Mouse (Mus musculus) induced T-regulatory cell, adult 2 months (primary cell): ENCODE results near the gene Tmem9b.

Experiments used
- DNase-seq: peaks from one replicate; pipeline ENCODE4 v3.0.0-alpha.2; 2012; ENCODE audit warnings: low read depth

The Tmem9b gene

DNA sequence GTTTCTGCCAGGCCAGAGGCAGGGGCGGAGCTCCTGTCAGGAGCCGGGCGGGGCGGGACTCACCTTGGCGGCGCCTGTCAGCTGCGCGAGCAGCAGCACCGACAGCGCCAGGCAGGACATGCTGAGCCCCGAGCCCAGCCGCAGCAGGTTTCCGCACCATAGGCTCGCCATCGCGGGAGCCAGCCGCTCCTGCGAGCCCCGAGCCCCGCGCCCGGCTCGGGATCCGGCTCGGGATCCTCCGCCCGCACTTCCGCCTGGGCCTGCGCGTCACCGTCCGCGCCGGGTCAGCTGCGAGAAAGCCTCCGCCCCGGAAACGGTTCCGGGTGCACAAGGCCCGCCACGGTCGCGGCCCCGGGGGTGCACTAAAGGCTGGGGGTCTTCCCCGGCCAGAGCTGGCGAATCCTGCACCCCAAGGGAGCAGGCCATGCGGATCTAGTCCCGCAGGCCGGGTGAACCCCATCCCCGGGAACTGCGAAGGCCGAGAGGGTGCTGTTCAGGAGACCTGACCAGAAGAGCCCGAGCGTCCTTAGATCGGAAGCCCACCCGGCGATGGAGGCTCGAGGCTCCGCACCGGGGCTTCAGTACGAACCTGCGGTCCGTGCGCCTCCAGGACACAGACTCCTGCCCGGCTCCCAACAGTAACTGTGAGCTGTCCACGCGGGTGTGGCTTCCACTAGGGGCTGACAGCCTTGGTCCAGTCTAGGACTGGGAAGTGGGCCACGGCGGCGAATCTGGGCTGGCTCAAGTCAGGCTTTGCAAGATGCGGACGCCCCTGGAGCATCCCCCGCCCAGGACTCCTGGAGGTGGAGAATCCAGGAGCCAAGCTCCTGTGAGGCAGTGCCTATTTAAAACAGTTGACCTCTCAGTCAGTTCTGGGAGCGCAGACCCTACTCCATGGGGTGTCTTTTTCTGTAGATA is at the start of gene Tmem9b:
TSS of gene Tmem9b (minus strand) at position 868 of the 918 bp plus-strand sequence.
- peak; percentile 88 for DNase-seq

DNA sequence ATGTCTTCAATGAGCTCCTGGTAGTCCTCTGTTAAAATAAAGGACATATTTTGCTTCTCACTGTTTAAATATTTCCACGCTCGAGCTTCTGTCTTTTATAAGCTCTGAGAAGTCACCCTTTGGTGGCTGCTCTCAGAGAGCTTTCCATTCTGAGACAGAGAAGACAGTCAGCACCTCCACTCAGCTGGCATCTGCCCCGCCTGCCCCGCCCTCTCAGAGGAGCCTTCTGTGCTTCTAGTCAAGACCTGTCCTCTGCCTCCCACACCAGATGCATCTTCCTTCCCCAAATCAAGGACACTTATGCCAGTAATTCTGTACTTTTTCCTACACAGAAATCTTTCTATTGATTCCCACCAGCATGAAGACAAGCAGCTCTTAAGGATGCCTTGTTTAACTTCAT is 48.0 kb upstream of the Tmem9b start:
- no peak for DNase-seq

DNA sequence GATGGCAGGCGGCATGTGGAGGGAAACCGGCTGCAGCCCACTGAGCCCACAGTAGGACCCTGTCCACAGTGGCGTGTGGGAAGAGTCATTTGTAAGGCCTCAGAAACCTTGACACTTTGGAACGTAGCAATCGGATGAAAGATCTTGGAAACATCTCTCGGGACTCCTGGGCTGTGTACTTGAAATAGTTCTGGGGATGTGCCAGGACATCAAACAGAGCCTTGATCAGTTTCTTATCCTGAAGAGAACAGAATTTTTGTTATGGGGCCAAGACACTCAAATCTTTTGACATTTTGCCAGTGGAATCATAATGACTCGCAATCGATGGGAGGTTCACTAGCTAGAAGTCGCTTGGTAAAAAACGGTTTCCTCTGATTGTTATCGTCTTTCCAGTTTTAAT is 46.5 kb upstream of the Tmem9b start:
- no peak for DNase-seq

DNA sequence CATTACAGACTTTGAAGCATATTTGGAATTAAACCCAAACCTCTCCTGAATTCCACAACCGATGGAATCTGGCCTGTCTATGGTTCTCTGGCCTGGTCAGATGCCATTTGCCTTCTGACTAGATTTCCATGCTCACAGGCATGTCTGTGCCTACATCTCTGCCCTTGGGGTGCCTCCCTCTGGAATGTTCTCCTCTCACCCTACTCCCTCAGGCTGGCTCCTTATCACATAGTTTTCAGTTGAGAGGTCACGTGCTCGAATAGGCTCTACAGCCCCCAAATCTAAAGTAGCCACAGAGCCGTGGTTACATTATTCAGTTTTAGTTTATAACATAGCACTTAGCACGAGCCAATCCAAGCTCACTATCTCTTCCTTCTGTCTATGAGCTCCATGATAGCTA is 42.9 kb upstream of the Tmem9b start:
- no peak for DNase-seq

DNA sequence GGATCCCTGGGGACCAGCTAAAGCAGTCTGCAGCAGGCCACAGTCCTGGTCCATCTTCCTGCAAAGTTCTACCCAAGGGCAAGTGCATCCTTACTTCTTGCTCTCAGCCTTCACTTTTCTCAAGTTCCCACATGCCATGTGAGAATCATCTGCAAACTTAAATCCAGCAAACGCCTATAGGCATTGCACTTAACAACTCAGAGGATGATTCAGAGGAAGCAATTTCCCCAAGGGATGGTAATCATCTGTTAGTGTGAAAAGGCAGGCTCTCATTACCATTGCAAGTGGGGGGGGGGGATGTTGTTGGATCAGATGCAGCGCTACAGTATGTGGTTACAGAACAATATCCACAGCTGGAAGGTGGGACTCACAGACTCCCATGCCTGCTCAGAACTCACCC is 41.9 kb upstream of the Tmem9b start:
- DNase-seq: no peak

DNA sequence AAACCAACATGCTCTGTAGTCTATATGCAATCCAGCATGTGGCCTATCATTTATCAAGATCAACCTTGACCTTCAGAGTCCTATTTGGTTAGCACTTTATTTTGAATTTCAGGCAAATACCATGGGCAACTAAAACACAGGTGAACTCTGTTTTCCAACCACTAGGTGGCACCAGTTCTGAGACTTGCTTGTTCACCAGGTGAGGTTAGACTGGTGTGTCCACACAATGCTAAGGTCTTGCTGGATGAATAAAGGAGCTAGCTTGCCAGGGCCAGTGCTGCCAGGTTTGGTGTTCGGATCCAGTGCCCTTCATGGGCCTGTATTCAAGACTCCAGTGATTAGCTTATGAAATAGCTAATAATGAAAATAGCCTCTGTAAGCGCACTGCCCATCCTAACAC is 40.1 kb upstream of the Tmem9b start:
- DNase-seq: peak; percentile 77

DNA sequence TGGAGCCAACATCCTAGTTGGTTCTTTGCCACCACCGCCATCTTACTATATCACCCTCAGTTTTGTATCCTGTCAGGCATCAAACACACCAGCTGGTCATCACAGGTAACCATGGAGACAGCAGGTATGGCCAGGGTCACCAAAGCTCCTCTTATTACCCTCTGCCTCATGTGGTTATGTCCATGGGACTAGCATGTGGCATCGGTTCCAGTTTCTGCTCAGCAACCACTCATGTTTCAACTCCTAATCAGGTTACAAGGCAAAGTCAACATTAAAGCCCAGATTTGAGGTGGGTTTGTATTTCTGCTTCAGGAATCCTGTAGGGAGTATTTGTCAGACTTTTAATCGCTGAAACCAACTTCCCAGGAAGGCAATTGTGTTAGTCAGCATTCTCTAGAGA is 38.1 kb upstream of the Tmem9b start:
- DNase-seq: no peak

DNA sequence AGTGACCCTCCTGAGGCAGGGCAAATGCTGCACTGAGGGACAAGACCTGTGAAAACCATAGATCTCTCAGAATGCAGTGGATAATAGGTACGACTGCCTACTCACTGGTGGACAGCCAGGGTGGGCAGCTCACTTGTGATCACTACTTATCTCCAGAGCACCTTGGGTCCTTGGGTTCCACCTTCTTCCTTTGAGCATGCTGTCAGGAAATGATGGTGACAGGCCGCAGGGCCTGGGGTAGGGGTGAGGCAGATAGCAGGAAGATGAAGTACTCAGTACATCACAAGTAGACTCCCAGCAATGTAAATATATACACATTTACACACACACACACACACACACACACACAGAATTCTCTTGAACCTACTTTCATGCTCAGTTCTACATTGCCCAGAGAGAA is 35.2 kb upstream of the Tmem9b start:
- DNase-seq: no peak

DNA sequence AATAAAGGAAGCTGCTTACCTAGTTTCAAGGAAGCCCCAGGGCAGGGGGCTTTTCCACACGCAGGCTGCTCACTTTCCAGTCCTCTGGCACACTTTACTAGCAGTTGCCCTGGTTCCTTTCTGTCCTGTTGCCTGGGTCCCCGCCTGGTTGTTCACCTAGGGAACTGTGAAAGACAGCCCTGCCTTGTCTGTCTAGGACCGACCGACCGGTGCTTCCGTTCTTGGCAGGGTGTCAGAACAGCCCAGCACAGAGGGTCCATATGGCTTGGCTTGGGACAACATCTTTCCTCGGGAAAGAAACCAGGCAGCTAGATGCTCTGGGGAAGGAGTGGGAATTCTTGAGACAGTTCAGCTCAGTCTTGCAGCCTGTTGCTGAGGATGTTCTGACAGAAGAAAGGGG is 30.6 kb upstream of the Tmem9b start:
- DNase-seq: no peak

DNA sequence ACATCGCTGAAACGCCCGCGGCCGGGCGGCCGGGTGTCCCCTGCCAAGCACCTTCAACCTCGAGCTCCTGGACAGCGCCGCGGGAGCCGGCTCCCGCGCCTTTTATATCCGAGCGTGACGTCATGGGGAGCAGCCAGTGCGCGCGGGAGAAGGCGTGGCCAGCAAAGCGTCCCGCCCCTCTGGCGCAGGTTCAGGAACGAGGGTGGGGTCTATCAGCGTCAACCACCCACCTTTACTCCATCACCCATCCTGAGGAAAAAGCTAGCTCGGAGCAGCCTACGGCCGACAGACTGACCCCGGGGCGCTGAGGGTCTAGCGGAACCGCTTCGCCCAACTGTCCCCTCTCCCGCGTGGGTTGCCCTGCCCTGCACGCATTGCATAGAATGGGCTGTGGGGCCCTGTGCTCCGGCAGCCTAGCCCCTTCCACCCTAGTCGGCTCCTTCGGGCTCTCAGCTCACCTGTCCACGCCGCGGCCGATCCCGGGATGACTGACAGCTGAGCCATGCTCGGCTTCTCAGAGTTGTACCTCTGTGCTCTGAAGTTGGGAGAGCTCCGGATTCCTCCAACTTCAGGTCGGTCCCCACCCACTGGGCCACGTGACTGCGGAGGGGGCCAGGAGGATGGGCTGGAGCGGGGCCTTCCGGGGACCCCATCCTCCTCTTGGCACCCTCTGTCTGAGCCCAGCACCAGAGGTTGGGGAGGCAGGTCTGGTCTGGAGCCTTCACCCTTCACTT is 29.0 kb upstream of the Tmem9b start, which contains the start of gene Nrip3:
TSS of gene Nrip3 (minus strand) at position 556 of the 734 bp plus-strand sequence.
- peak; percentile 78 for DNase-seq

DNA sequence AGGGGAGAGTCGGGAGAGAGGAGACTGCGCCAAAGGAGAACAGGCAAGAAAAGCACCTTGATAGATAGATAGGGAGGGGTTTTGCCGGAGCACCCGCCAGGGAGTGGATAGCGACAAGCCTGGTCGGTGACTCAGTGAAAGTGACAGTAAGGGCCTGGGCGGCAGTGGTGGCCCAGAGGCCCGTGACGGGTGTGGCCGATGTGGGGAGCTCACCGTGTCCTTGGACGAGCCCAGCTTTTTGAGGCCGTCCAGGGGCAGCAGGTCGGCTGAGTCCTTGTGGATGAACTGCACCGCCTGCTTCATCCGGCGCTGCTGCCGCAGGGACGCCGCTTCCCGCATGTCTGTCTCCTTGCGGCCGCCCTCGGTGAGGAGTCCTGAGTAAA is 28.4 kb upstream of the Tmem9b start:
- no peak for DNase-seq

DNA sequence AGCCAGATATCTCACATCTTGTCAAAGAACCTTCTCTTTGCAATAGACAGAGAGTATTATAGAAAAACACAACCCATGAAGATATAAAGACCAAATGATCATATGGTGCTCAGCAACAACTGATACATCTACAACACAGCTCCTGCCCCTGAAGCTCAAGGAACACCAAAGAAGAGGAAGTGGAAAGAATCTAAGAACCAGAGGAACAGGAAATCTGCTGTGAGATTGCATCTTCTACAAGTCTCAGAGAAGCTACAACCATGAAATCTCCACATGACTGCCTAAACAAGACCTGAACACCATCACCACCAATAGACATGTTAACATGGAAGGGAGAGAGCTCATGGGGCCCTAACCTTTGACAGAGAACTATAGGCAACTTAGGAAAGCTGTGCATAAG is 19.6 kb upstream of the Tmem9b start:
- DNase-seq: no peak

DNA sequence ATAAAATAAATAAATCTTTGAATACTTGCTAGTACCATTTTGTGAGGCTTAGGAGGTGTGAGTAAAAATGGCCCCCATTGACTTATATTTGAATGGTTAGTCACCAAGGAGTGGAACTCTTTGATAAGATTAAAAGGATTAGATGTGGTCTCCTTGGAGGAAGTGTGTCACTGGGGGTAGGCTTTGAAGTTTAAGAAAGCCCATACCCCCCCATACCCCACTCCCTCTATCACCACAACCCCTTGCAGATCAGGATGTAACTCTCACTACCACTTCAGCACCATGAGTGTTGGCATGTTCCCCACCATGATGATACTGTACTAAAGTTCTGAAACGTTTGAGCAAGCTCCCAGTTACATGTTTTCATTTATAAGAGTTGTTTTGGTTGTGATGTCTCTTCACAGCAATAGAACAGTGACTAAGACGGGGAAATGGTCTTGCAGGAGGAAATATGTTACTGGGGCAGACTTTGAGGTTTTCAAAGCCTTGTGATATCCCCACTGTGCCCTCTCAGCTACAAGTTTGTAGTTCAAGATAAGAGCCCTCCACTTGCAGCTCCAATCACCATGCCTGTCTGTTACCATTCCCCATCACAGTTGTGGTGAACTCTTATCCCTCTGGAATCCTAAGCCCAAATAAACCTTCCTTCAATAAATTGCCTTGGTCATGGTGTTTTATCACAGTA is 16.2 kb upstream of the Tmem9b start:
- no peak for DNase-seq

DNA sequence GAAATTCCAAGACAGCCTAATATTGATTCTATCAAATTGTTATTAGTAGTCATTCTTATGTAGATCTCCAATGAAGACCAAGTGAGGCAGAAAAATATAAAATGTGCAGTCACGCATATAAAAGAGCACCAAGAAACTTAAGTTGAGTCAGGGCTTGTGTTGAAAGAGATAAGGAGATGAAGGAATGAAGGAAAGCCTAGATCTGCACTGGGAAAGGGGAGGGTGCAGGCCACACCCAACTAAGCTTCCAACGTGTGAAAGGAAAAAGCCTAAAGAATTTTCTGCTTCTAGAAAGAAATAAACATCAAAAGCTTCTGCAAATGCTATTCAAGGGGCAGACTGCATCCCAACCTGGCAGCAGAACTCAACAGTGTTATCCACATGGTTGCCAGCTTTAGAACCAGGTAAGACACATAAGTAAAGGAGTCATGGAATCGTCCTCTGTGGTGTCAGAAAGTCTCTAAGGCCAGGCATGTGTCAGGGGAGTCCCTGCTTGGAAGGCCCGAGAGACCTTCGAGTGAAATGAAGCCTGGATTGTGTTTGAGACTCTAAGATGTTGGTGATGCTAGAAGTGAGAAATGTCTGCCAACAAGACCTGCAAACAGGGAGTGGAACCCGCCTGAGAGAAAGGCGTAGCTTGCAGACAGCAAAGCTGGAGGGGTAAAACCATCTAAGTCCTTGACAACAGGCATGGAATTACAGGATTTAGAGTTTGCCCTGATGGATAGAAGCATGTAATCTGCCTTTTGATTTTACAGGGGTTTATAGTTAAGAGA is 15.1 kb upstream of the Tmem9b start:
- no peak for DNase-seq

DNA sequence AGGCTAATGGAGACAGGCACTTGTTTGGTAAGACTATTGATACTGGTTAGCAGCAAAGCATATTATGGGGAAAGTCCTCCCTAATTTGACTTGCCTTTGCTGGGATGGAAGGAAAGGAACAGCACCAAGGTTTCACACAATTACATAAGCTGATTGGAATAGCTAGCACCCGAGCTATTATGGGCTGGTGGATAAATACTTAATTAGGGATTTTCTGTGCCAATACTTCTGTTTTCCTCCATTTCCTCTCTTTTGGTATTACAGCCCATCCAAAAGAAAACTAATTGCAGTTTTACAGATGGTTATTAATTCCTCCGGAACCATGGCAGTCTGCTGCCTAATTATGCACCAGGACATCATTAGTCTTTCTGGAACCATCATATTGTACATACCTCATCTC is 11.3 kb upstream of the Tmem9b start:
- DNase-seq: no peak

DNA sequence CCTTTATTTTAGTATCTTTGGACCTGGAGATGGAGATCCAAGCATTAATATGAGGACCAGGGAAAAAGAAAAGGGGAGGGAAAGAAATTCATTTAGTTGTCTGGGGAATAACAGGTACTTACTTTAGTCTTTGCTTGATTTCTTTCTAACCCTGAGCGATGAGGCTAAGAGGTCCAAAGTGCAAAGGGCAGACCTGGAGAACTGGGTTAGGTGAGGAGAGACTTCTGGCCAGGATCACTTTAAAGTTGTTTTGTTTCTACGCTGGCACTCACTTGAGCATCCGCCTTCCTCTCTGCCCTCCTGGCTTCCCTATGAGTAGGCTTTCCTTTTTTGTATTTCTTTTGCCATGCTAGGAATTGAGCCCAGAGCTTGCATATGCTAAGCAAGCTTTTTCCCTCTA is 3.6 kb upstream of the Tmem9b start:
- DNase-seq: no peak

DNA sequence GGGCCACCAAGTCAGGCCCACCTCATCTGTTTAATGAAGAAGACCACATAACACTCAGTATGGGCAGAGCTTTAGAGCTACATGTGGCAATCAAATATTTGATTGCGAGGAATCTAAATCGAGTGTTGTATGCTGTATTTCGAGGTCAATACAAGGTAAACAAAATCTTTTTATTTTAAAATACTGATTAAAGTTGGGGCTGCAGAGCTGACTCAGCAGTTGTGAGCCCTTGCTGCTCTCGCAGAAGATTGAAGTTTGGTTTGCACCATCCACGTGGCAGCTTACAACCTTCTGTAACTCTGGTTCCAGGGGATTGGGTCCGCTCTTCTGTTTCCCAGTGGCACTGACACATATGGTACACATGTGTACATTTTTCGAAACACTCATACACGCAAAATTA is 1.4 kb upstream of the Tmem9b start:
- no peak for DNase-seq

DNA sequence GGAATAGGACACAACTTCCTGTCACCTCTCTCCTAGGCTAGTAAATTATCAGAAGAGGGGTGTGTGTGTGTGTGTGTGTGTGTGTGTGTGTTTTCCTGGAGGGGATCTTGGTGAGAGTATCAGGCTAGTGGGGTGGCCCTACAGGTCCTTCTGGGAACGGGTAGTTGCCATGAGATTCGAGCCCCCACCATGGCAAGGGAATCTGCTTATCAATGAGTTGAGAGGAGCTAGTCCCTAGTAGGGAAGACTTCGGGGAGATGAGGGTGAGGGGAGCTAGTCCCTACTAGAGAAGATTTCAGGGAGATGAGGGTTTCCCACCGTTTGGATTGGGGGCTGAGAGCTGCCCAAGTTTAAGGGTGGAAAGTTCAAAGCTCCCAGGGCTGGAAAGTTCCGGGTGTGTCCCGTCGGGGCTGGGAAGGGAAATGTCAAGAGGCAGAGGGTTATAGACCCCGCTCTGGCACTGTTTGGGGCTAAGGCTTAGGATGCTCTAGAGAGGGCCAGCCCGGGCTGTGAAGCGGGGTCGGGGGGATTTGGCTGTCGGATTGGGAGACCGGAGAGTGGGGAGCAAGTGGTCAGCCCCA is 1.2 kb downstream of the Tmem9b start:
- no peak for DNase-seq

DNA sequence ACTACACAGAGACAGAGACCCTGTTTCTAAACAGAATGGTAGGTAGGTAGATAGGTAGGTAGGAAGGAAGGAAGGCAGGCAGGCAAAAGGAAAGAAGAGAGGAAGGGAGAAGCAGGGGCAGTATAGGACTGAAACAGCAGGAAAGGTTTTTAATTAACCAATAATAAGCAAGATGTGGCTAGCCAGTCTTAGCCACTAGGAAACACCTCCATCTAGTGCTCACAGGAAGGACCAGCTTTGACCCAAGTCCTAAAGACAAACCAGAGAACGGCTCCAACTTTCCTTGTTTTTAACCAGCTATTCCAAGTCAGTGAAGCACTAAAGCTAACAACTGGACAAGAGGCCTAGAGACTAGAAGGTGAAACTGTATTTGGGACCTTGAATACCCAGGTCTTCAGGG is 4.9 kb downstream of the Tmem9b start:
- DNase-seq: no peak

DNA sequence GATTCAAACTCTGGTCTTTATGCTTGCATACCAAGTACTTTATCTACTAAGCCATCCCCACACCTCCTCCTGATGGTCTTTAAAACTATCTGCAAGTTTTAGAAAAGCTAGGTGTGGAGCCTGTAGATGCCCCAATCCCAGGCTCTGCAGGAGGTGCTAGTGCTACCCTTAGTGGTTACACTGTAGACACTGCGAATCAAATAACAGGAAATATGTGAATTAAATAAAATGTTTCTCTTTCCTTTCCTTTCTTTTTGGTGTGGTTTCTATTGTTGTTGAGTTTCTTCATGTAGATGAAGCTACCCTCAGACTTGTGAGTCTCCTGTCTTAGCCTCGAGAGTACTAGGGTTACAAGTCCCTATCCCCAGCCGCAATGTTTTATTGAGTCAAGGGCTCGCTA is 11.0 kb downstream of the Tmem9b start:
- DNase-seq: peak; percentile 37

DNA sequence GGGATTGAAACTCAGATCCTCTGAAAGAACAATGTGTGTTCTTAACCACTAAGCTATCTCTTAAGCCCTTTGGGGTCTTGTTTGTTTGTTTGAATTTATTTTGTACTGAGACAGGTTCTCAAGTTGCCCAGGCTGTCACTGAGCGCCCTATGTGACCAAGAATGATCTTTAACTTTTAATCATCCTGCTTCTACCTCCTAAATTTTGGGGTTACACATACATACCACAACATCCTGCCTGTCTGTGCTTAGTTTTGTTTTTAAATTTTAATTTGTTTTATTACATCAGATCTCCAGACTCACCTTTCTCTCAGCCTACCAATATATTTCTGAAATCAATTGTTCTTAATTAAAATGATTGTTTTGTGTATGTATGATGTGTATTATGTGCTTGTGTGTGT is 11.6 kb downstream of the Tmem9b start:
- DNase-seq: peak; percentile 29
